Mouse (Mus musculus) ES-E14 (cell line): Measurements from ENCODE around the gene Pakap. TPM values are rescaled to one million over a fixed set of nuclear protein-coding genes. Genes with fewer than 3 reads are reported as not detected.

ENCODE experiments used
- DNase-seq: peaks from one replicate; pipeline ENCODE4 v3.0.0-alpha.2; 2013; ENCODE audit warnings: low read depth, low spot score
- H3K27ac ChIP-seq: 2 replicates; pipeline ENCODE4 v1.5.1; 2012; ENCODE audit warnings: low read depth, mild to moderate bottlenecking, low read length, moderate library complexity, mixed read lengths; ENCODE audit not compliant: poor library complexity, insufficient read depth, severe bottlenecking
- H3K36me3 ChIP-seq: 2 replicates; pipeline ENCODE4 v1.6.1; 2012; ENCODE audit warnings: mild to moderate bottlenecking, low read length, moderate library complexity, mixed read lengths; ENCODE audit not compliant: control insufficient read depth, poor library complexity, insufficient read depth, severe bottlenecking
- H3K4me1 ChIP-seq, 2 experiments: fragments of 150-350 bp in 1 of 2; sonication (generic) in 1 of 2; 2 replicates each; pipeline ENCODE4 v1.6.1; 2012; ENCODE audit warnings: low read length in 2 of 2, mild to moderate bottlenecking in 1 of 2, mixed read lengths in 1 of 2; ENCODE audit not compliant: control insufficient read depth in 2 of 2, insufficient read depth in 2 of 2, poor library complexity in 1 of 2
- H3K4me3 ChIP-seq, 2 experiments: fragments of 150-350 bp in 1 of 2; sonication (generic) in 1 of 2; 2 replicates each; pipeline ENCODE4 v1.5.1; 2012; ENCODE audit warnings: low read length in 2 of 2, low read depth in 1 of 2, mild to moderate bottlenecking in 1 of 2, mixed read lengths in 1 of 2; ENCODE audit not compliant: insufficient read depth in 1 of 2, poor library complexity in 1 of 2, severe bottlenecking in 1 of 2
- H3K9ac ChIP-seq: 2 replicates; pipeline ENCODE4 v1.6.1; 2012; ENCODE audit warnings: low read depth, mild to moderate bottlenecking, low read length, mixed read lengths; ENCODE audit not compliant: poor library complexity, insufficient read depth, severe bottlenecking
- H3K9me3 ChIP-seq: fragments of 150-350 bp; sonication (generic); 2 replicates; pipeline ENCODE4 v1.6.1; 2012; ENCODE audit warnings: low read depth, mild to moderate bottlenecking, low read length; ENCODE audit not compliant: control insufficient read depth, insufficient read depth
- CHD2 ChIP-seq: IDR thresholded peaks from 2 replicates; pipeline ENCODE4 v1.6.1; 2014; ENCODE audit warnings: mild to moderate bottlenecking, low read depth, low read length, inconsistent platforms
- HCFC1 ChIP-seq: IDR thresholded peaks from 2 replicates; pipeline ENCODE4 v1.6.1; 2012; ENCODE audit warnings: low read length, inconsistent platforms, borderline replicate concordance; ENCODE audit not compliant: insufficient read depth
- MAFK ChIP-seq: IDR thresholded peaks from 2 replicates; pipeline ENCODE4 v1.6.1; 2014; ENCODE audit warnings: mild to moderate bottlenecking, low read depth, low read length, inconsistent platforms; ENCODE audit not compliant: insufficient read depth
- ZC3H11A ChIP-seq: IDR thresholded peaks from 2 replicates; pipeline ENCODE4 v1.6.1; 2012; ENCODE audit warnings: low read depth, mild to moderate bottlenecking, inconsistent platforms, low read length, borderline replicate concordance
- ZNF384 ChIP-seq: IDR thresholded peaks from 2 replicates; pipeline ENCODE4 v1.6.1; 2012; ENCODE audit warnings: low read depth, low read length, inconsistent platforms
- in situ Hi-C, 2 experiments: fragments of 600-800 bp; cut with MboI; formaldehyde crosslinking; loops; one replicate each; pipeline ENCODE4 v1.15.1; 2025; ENCODE audit warnings: low sequenced_read_pairs in 2 of 2, inconsistent platforms in 1 of 2; ENCODE audit not compliant: unreplicated experiment in 2 of 2
- total RNA-seq: library from RNA; depleted of rRNA; stranded (reverse); fragments of 300-350 nt; gene quantifications from 2 replicates; pipeline ENCODE4 v1.2.3, GENCODE M21; 2012

The Pakap gene
- total RNA-seq, 1 experiment = 5.8 TPM

- Histone ChIP-seq H3K4me1 (0 out of 4 replicates have a peak, but pooled peaks cover 0 to 2% of the 10 kb centered on the region in 2 experiments), H3K4me3 (no peak overlapping the region), H3K9me3 (no peaks in the 10 kb centered on the region), H3K27ac (no peak overlapping the region), H3K9ac (no peak overlapping the region), H3K36me3 (no peaks in the 10 kb centered on the region)
- in situ Hi-C loops = no loop called here
- DNase-seq = no peak
- TF ChIP-seq ZNF384 = no peak
- no peak for TF ChIP-seq CHD2
- TF ChIP-seq MAFK = no peak
- no peak for TF ChIP-seq HCFC1
- TF ChIP-seq ZC3H11A = no peak
These were observed 39.7 kb upstream of the Pakap start for GRCm38 (mm10) chr4:57528296-57528695.

DNA sequence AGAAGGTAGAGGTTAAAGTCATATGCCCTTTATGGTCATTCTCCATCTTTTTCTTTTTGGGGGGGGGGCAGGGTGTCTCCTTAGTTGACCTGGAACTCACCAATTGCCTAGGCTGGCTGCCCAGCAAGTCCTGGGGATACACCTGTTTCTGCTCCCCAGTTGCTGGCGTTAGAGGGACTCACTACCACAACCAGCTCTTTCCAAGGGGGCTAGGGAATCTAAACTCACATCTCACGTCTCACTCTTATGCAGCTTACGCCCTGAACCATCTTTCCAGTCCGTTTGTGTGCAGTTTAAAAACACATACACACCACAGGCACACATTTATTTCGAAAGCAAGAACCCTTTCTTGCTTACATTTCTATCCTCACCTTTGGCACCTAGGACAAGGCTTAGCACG is 34.3 kb upstream of the Pakap start:
- no peak overlapping the region for H3K4me3 ChIP-seq
- in situ Hi-C loops = no loop called here

DNA sequence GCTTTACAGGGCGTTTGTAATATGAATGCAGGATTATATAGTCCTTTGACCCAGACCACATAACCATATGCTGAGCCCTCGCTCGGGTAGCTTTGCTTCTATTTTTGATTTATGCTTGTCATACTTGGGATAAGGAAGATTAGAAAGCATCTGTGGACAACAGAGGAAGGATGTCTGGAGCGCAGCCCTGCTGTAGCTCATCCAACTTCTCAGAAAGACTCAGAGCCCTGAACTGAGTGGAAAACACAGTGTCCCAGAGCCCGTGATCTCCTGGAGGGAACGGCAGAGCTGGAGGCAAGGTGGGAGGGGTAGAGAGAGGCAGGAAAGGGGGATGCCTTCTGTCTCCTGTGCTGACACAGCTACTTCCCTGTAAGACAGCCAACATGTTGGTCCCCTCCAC is 33.7 kb upstream of the Pakap start:
- H3K4me3 ChIP-seq = no peak overlapping the region
- H3K9me3 ChIP-seq = no peaks in the 10 kb centered on the region
- TF ChIP-seq HCFC1 (no peak), ZNF384 (no peak), ZC3H11A (no peak), MAFK (no peak), CHD2 (no peak)
- no peaks in the 10 kb centered on the region for H3K36me3 ChIP-seq
- no peaks in the 10 kb centered on the region; a peak in 1 of 4 replicates for H3K4me1 ChIP-seq
- no peak for DNase-seq
- H3K27ac ChIP-seq = no peak overlapping the region
- H3K9ac ChIP-seq = no peak overlapping the region
- in situ Hi-C loops = no loop called here

More for the DNA sequence above, 34.3 kb upstream of the Pakap start:
- Histone ChIP-seq H3K27ac (no peak overlapping the region), H3K36me3 (no peaks in the 10 kb centered on the region), H3K9ac (no peak overlapping the region), H3K4me1 (no peaks in the 10 kb centered on the region; a peak in 1 of 4 replicates), H3K9me3 (no peaks in the 10 kb centered on the region)
- TF ChIP-seq CHD2 (no peak), MAFK (no peak)
- no peak for DNase-seq

- in situ Hi-C loops = no loop called here
- TF ChIP-seq CHD2 (no peak), HCFC1 (no peak)
These were observed 32.9 kb upstream of the Pakap start for GRCm38 (mm10) chr4:57535087-57535486.

DNA sequence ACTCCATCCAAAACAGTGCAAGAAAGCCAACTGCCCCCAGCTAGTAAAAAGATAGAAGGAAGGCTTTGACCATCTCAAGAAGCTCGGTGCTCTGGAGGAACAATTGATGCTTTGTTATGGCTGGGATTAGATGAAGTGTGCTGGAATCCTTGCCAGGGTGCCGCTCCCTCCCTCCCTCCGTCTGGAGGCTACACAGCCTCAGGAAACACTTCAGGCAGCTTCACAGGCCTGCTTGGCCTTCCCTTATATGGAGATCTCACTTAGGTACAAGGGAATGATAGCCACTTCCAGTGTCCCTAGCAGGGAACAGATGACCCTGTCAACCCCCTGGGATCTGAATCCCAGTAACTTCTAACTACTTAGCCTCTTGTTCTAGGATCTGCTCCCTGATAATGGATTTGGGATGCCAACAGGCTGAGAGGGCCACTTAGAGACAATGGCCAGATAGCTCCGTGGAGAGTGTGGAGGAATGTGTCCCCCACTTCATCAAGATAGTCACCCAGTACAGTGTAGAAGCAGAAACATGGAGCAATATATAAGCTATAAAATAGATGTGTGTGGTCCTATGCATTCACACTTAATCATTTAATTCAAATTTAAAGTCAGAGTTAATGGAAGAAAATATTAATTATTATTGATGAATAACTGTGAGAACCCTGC is 29.8 kb upstream of the Pakap start:
- Histone ChIP-seq H3K36me3 (no peaks in the 10 kb centered on the region), H3K4me3 (no peak overlapping the region), H3K4me1 (no peaks in the 10 kb centered on the region; a peak in 2 of 4 replicates), H3K9ac (no peak overlapping the region), H3K27ac (no peak overlapping the region), H3K9me3 (no peaks in the 10 kb centered on the region)
- TF ChIP-seq ZC3H11A (no peak), ZNF384 (no peak), MAFK (no peak), CHD2 (no peak), HCFC1 (no peak)
- DNase-seq = no peak
- in situ Hi-C loops = no loop called here

More at GRCm38 (mm10) chr4:57535087-57535486, 32.9 kb upstream of the Pakap start:
- Histone ChIP-seq H3K36me3 (no peaks in the 10 kb centered on the region), H3K9ac (no peak overlapping the region), H3K27ac (no peak overlapping the region), H3K4me3 (no peak overlapping the region), H3K4me1 (no peaks in the 10 kb centered on the region; a peak in 1 of 4 replicates), H3K9me3 (no peaks in the 10 kb centered on the region)
- DNase-seq = no peak
